Mouse (Mus musculus): Measurements from ENCODE around the gene Soat2. TPM values are rescaled to one million over a fixed set of nuclear protein-coding genes. Genes with fewer than 3 reads are reported as not detected.

Gene Soat2
- polyA plus RNA-seq, 1 experiment from 2014 or later, result 0.53 TPM

DNA sequence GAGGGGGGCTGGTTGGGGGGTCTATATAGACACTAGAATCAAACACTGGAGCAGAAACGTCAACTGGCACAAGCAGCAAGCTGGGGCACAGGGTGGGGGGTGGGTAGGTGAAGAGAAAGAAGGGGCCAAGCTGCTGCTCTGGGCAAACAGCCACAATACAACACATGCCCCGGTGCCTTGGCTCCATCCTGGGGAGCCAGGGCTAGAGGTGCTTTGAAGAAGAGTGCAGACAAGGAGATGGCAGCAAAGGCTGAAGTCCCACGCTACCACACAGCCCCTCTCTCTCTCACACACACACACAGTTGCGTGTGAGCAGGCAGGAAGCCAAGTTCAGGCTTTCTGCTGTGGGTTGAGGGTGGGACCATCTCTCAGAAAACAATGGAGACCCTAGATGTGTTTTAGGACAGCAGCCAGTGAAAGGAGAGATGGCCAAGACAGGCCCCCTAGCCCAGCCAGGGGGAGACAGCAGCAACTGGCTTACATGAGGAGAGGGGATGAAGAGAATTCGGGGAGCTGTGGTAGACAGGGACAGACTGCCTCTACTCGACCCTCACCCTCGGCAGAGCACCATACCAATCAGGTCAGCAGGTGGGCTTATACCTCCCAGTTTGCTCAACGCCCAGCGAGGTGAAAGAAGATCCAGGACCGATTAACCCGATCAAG, 33.4 kb upstream of the Soat2 start:
- Histone ChIP-seq H3K27me3 (replicated peaks) (no peaks in the 10 kb centered on the region), H3K27ac (replicated peaks) (peak overlapping the region; percentile 10), H3K9ac (0 out of 2 replicates have a peak overlapping the region, but pooled peaks have one; percentile 10), H3K4me3 (no peak overlapping the region), H3K4me1 (peaks cover 20% of the 10 kb centered on the region; the same call in 1 of the 2 replicates), H3K4me2 (no peak overlapping the region), H3K9me3 (no peaks in the 10 kb centered on the region), H3K36me3 (peaks cover 98% of the 10 kb centered on the region)
- 71% methylated on average over 11 of the region's 11 CpGs for WGBS
- ATAC-seq (ENCODE audit: extremely low read depth, insufficient number of reproducible peaks, low FRiP score, low TSS enrichment), result no peak

DNA sequence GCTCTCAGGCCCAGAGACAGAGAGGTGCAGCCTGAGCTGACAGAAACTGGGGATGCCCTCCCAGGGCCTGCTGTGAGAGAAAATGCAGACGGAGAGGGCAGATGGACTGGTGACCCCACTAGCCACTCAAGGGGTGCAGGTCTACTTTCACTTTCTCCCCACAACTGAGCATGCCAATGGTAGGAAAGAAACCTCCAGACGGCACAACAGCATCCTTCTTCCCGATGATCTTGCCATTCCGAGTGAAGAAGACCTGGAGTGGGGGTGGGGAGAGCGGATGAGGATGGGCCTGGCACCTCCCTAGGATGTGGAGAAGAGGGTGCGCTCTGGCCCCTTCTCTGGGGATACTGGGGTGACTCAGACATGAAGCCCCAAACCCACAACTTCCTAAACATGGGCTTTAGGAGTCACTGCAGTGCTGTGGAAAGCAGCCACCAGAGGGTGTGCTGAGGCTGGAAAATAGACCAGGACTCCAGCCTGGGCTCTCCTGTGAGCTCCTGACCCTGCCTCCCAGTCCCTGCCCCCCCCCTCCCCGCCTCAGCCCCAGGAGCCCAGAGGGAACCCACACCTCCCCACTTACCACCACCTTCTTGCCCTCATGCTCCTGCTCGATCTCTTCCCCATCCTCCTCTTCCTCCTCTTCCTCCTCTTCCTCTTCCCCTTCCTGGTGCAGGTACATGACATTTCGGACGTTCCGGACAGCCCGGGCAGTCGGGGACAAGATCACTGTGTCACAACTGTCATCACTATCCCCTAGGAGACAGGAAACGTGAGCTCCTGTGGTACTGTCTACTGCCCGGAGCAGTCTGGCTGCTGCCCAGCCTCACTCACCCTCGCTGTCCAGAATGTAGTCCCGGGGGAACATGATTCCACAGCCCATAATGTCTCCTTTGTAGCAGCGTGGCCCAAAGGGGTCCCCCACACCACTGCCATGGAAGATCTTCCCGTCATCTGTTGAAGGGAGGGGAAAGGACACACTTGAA, 32.6 kb upstream of the Soat2 start:
- no peak for ATAC-seq (ENCODE audit: extremely low read depth, insufficient number of reproducible peaks, low FRiP score, low TSS enrichment)
- 62% methylated on average over 19 of the region's 19 CpGs for whole genome bisulfite sequencing
- H3K36me3 ChIP-seq, result peaks cover 97% of the 10 kb centered on the region
- H3K27ac ChIP-seq (replicated peaks), result peak overlapping the region; percentile 10
- no peaks in the 10 kb centered on the region for H3K27me3 ChIP-seq (replicated peaks)
- H3K4me1 ChIP-seq, result peaks cover 20% of the 10 kb centered on the region; the same call in 1 of the 2 replicates
- no peak overlapping the region for H3K4me3 ChIP-seq
- no peak overlapping the region for H3K4me2 ChIP-seq
- no peak overlapping the region; the same call in 1 of the 2 replicates for H3K9ac ChIP-seq
- no peaks in the 10 kb centered on the region for H3K9me3 ChIP-seq

GRCm38 (mm10) chr15:102118591-102118990, 31.7 kb upstream of the Soat2 start:
- peaks cover 91% of the 10 kb centered on the region for H3K36me3 ChIP-seq
- ATAC-seq (ENCODE audit: extremely low read depth, insufficient number of reproducible peaks, low FRiP score, low TSS enrichment), result no peak
- no peak overlapping the region for H3K27ac ChIP-seq (replicated peaks)
- no peak overlapping the region for H3K4me3 ChIP-seq
- H3K4me2 ChIP-seq, result no peak overlapping the region
- peaks cover 20% of the 10 kb centered on the region; the same call in 1 of the 2 replicates for H3K4me1 ChIP-seq
- H3K9ac ChIP-seq, result no peak overlapping the region
- 87% methylated on average over 4 of the region's 4 CpGs for WGBS
- no peaks in the 10 kb centered on the region for H3K27me3 ChIP-seq (replicated peaks)
- no peaks in the 10 kb centered on the region for H3K9me3 ChIP-seq

DNA sequence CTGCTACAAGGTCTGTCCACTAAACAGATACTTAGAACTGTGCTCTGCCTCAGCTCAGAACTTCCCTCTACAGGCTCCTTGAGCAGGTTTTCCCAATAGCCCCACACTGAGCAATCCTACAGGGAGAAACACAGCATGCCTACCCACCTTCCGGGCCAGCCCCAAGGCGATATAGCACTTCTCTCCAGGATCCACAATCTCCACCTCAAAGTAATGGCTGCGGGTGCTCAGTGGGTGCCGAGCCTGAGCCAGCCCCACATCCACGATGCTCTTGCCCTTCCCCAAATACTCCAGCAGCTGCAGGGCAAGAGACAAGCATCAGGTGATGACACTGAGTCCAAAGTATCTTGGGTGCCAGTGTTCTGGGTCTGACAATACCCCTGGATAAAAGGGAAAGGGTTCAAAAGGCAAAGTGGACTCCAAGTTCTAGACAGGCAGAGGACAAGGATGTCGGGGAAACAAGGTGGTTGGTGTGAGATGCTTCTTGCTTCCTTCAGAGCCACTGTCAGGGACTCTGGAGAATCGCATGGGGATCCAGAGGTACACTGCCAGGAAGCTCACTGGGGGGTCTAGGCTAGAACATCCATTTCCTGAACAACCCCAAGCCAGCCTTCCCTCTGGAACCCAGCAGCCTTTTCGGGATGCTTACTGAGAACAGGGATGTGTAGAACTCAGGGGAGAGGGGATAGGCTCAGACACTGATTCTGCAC, 31.1 kb upstream of the Soat2 start:
- Histone ChIP-seq H3K4me3 (no peak overlapping the region), H3K9me3 (no peaks in the 10 kb centered on the region), H3K4me1 (peaks cover 20% of the 10 kb centered on the region; the same call in 1 of the 2 replicates), H3K36me3 (peaks cover 85% of the 10 kb centered on the region), H3K4me2 (no peak overlapping the region), H3K9ac (no peak overlapping the region), H3K27ac (replicated peaks) (no peak overlapping the region), H3K27me3 (replicated peaks) (no peaks in the 10 kb centered on the region)
- 70% methylated on average over 8 of the region's 8 CpGs for WGBS
- no peak for ATAC-seq (ENCODE audit: extremely low read depth, insufficient number of reproducible peaks, low FRiP score, low TSS enrichment)

DNA sequence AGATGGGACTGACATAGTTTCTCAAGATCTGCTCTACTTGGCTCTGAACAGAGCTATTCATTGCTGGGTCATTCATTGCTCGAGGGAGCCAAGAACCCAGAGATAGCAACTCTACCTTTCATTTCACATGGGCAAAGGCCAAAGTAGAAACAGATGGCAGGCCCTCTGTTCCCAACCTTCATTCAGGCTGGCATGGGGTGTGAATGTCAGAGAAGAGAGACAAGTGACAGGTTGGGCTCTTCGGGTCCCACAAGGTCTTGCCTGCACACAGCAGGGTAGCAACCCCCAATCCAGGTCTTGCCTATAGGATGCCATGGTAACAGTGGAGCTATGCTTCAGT, 30.5 kb upstream of the Soat2 start:
- 76% methylated on average over 2 of the region's 2 CpGs for WGBS
- Histone ChIP-seq H3K9me3 (no peaks in the 10 kb centered on the region), H3K4me1 (peaks cover 20% of the 10 kb centered on the region; the same call in 1 of the 2 replicates), H3K27ac (replicated peaks) (no peak overlapping the region), H3K27me3 (replicated peaks) (no peaks in the 10 kb centered on the region), H3K9ac (no peak overlapping the region), H3K36me3 (peaks cover 85% of the 10 kb centered on the region), H3K4me3 (no peak overlapping the region), H3K4me2 (no peak overlapping the region)
- no peak for ATAC-seq (ENCODE audit: extremely low read depth, insufficient number of reproducible peaks, low FRiP score, low TSS enrichment)

DNA sequence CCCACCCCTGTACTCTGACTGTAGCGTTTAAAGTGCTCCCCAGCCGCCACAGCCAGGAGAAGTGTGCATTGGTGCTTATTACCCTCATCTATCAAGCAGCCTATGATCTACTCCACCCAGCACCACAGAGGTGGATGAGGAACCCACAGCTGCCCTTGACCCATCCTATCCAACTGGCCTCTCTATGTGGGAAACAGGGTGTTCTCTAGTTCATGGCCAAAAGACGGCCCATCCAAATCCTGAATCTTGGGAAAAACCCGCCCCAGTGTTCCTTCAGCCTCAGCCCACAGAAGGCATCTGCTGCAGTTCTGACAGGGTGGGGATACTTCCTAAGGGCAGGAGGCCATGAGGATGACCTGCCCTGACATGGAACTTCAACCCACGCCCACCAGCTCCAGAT, 29.8 kb upstream of the Soat2 start:
- no peak overlapping the region for H3K9ac ChIP-seq
- H3K4me3 ChIP-seq, result no peak overlapping the region
- WGBS, result 70% methylated on average over 5 of the region's 5 CpGs
- no peaks in the 10 kb centered on the region for H3K27me3 ChIP-seq (replicated peaks)
- H3K27ac ChIP-seq (replicated peaks), result no peak overlapping the region
- H3K4me1 ChIP-seq, result peaks cover 20% of the 10 kb centered on the region; the same call in 1 of the 2 replicates
- H3K36me3 ChIP-seq, result peaks cover 85% of the 10 kb centered on the region
- ATAC-seq (ENCODE audit: extremely low read depth, insufficient number of reproducible peaks, low FRiP score, low TSS enrichment), result no peak
- H3K4me2 ChIP-seq, result no peak overlapping the region
- H3K9me3 ChIP-seq, result no peaks in the 10 kb centered on the region

DNA sequence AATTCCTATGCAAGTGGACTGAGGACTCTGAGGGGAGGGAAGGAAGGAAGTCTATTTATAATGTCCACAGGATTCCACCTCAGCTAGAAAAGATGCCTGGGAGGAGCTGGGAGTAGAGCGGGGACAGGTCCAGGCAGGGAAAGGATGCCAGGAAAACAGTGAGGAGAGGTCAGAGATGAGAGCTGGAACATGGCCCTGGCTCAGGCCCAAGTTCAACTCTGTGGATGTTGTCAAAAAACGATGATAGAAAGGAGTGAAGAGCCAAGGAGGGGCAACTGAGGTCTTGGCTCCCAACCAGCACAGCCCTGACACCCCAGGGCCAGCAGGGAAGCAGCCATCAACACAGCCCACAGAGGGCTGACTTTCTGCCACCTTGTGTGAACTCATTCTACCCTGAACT, 24.0 kb upstream of the Soat2 start:
- H3K27ac ChIP-seq (replicated peaks), result peak overlapping the region; percentile 46

GRCm38 (mm10) chr15:102133314-102133713, 17.0 kb upstream of the Soat2 start:
- peaks cover 55% of the 10 kb centered on the region for H3K36me3 ChIP-seq
- no peak for ATAC-seq (ENCODE audit: extremely low read depth, insufficient number of reproducible peaks, low FRiP score, low TSS enrichment)
- H3K27ac ChIP-seq (replicated peaks), result no peak overlapping the region
- no peaks in the 10 kb centered on the region for H3K27me3 ChIP-seq (replicated peaks)
- H3K9ac ChIP-seq, result no peak overlapping the region
- 84% methylated on average over 9 of the region's 9 CpGs for WGBS
- peaks cover 21% of the 10 kb centered on the region for H3K4me1 ChIP-seq
- H3K4me3 ChIP-seq, result no peak overlapping the region
- no peak overlapping the region for H3K4me2 ChIP-seq
- no peaks in the 10 kb centered on the region for H3K9me3 ChIP-seq

More for the DNA sequence above, 24.0 kb upstream of the Soat2 start:
- peak; percentile 25; the same call in 1 of the 2 replicates for ATAC-seq (ENCODE audit: extremely low read depth, insufficient number of reproducible peaks, low FRiP score, low TSS enrichment)
- Histone ChIP-seq H3K4me2 (no peak overlapping the region), H3K9me3 (no peaks in the 10 kb centered on the region), H3K4me1 (peaks cover 16% of the 10 kb centered on the region), H3K9ac (no peak overlapping the region), H3K27me3 (replicated peaks) (no peaks in the 10 kb centered on the region), H3K36me3 (peaks cover 77% of the 10 kb centered on the region), H3K4me3 (no peak overlapping the region)
- 21% methylated on average over 2 of the region's 2 CpGs for WGBS

DNA sequence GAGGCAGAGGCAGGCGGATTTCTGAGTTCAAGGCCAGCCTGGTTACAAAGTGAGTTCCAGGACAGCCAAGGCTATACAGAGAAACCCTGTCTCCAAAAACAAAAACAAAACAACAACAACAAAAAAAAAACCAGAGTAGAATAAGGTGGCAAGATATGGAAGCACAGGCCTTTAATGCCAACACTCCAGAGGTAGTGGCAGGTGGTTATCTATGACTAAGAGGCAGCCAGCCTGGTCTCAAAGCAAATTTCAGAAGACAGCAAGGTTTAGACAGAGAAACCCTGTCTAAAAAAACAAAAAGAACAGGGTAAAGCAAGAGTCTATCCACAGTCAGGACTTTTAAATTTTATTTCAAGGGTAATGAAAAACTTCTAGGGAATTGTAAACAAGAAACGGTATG, 15.6 kb upstream of the Soat2 start:
- H3K4me3 ChIP-seq, result peak overlapping the region; percentile 66; the same call in 1 of the 2 replicates
- H3K9ac ChIP-seq, result no peak overlapping the region
- peak overlapping the region; percentile 76 for H3K4me2 ChIP-seq

GRCm38 (mm10) chr15:102135522-102136128, 14.7 kb upstream of the Soat2 start:
- H3K9me3 ChIP-seq, result no peaks in the 10 kb centered on the region
- no peaks in the 10 kb centered on the region for H3K27me3 ChIP-seq (replicated peaks)
- ATAC-seq (ENCODE audit: extremely low read depth, insufficient number of reproducible peaks, low FRiP score, low TSS enrichment), result no peak
- peak overlapping the region; percentile 76 for H3K4me2 ChIP-seq
- H3K4me1 ChIP-seq, result peaks cover 21% of the 10 kb centered on the region
- peak overlapping the region; percentile 87 for H3K9ac ChIP-seq
- H3K36me3 ChIP-seq, result peaks cover 32% of the 10 kb centered on the region
- WGBS, result 2% methylated on average over 33 of the region's 35 CpGs
- peak overlapping the region; percentile 55 for H3K27ac ChIP-seq (replicated peaks)
- peak overlapping the region; percentile 66 for H3K4me3 ChIP-seq

More for the DNA sequence above, 15.6 kb upstream of the Soat2 start:
- ATAC-seq (ENCODE audit: extremely low read depth, insufficient number of reproducible peaks, low FRiP score, low TSS enrichment), result no peak
- Histone ChIP-seq H3K4me1 (peaks cover 21% of the 10 kb centered on the region), H3K27ac (replicated peaks) (no peak overlapping the region), H3K27me3 (replicated peaks) (no peaks in the 10 kb centered on the region), H3K36me3 (peaks cover 41% of the 10 kb centered on the region), H3K9me3 (no peaks in the 10 kb centered on the region)
- WGBS, result 94% methylated on average over 2 of the region's 2 CpGs
